Mouse (Mus musculus): Measurements from ENCODE around the gene Chmp2a. TPM values are rescaled to one million over a fixed set of nuclear protein-coding genes. Genes with fewer than 3 reads are reported as not detected.

The Chmp2a gene
- polyA plus RNA-seq, 1 experiment from 2014 or later, result 93.8 TPM

DNA sequence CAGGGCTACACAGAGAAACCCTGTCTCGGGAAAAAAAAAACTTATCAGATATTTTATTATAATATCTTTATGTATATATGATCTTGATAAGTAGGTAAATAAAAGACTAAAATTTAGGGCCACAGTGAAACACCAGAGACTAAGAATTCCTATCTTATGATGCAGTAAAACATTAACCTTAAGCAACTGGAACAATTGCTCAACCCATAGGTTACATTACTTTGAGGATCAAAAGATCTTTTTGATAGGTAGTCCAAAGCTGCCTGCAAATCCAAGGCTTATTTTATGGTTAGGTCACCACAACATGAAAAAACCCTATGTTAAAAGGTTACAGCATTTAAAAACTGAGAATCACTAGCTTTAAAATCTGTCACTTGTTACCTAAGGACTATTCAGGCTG lies 33.0 kb downstream of the Chmp2a start:
- no peak overlapping the region for H3K27ac ChIP-seq (replicated peaks; ENCODE audit: low read depth, low read length)
- WGBS, result 85% methylated on average over 1 of the region's 1 CpGs
- no peaks in the 10 kb centered on the region for H3K9me3 ChIP-seq (ENCODE audit: control insufficient read depth, low read length)
- ATAC-seq (ENCODE audit: insufficient number of reproducible peaks, low FRiP score, low TSS enrichment, low read depth) (no peak), DNase-seq (ENCODE audit: low spot score) (no peak)
- no peak overlapping the region for H3K4me2 ChIP-seq (ENCODE audit: low read depth, severe bottlenecking)
- no peaks in the 10 kb centered on the region for H3K4me1 ChIP-seq (ENCODE audit: control insufficient read depth, insufficient read depth, low read length)
- no peak overlapping the region for H3K9ac ChIP-seq (ENCODE audit: low read length)
- no peaks in the 10 kb centered on the region for H3K27me3 ChIP-seq (ENCODE audit: control insufficient read depth, insufficient read depth, low read length)
- H3K36me3 ChIP-seq (ENCODE audit: control insufficient read depth, insufficient read depth, low read length), result no peaks in the 10 kb centered on the region; the same call in none of the 2 replicates
- H3K4me3 ChIP-seq (ENCODE audit: low read depth, low read length), result no peak overlapping the region

DNA sequence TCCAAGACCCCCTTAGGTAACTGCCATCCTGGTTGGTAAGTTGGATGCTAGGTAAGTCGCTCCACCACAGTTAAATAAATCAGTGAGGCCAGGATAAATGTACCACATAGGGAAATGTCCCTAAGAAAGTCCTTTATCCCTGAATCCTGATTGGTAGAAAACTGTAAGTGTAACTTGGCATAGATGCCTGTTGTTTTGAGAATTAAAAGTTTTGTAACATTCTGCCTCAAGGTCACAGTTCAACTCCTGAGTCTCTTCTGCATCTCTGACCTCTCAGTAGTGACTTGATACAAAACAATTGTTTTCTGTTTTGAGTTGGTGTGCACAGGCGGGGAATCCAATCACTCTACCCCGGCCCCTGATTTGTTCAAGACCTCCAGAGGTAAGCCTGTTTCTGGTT lies 35.8 kb downstream of the Chmp2a start, which contains the start of gene Trim28:
Gene Trim28 (plus strand): TSS at position 264 of the 400 bp plus-strand sequence.
- ATAC-seq (ENCODE audit: insufficient number of reproducible peaks, low FRiP score, low TSS enrichment, low read depth) (no peak), DNase-seq (ENCODE audit: low spot score) (no peak)
- WGBS, result 85% methylated on average over 3 of the region's 3 CpGs
- Histone ChIP-seq H3K4me1 (ENCODE audit: control insufficient read depth, insufficient read depth, low read length) (no peaks in the 10 kb centered on the region), H3K36me3 (ENCODE audit: control insufficient read depth, insufficient read depth, low read length) (no peaks in the 10 kb centered on the region; the same call in 1 of the 2 replicates), H3K4me3 (ENCODE audit: low read depth, low read length) (no peak within 1 kb of the TSS), H3K27me3 (ENCODE audit: control insufficient read depth, insufficient read depth, low read length) (no peaks in the 10 kb centered on the region), H3K27ac (replicated peaks; ENCODE audit: low read depth, low read length) (no peak within 1 kb of the TSS), H3K4me2 (ENCODE audit: low read depth, severe bottlenecking) (no peak within 1 kb of the TSS), H3K9ac (ENCODE audit: low read length) (no peak within 1 kb of the TSS), H3K9me3 (ENCODE audit: control insufficient read depth, low read length) (no peaks in the 10 kb centered on the region)

DNA sequence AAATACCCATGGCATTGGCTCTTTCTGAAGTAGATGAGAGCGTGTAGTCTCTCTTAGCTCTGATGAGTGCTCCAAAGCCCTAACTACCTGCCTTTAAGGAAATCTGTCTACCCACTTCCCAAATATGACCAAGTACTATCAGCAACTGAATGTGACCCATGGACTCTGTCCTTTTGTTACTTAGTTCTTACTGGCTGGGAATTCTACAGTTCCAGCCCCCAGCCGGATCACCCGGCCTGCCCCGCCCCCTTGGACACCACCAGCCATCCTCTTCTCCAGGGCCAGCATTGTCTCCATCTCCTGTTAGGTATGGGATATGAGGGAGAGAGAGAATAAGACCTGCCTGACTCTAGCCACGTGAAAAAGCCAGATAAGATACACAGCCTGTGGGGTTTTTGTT lies 36.6 kb downstream of the Chmp2a start, which contains the start of gene Slc27a5:
Gene Slc27a5 (minus strand): TSS at position 140 of the 400 bp plus-strand sequence.
- H3K36me3 ChIP-seq (ENCODE audit: control insufficient read depth, insufficient read depth, low read length), result no peaks in the 10 kb centered on the region
- no peak for ATAC-seq (ENCODE audit: insufficient number of reproducible peaks, low FRiP score, low TSS enrichment, low read depth)
- no peaks in the 10 kb centered on the region for H3K4me1 ChIP-seq (ENCODE audit: control insufficient read depth, insufficient read depth, low read length)
- H3K9ac ChIP-seq (ENCODE audit: low read length), result no peak within 1 kb of the TSS
- no peak within 1 kb of the TSS for H3K27ac ChIP-seq (replicated peaks; ENCODE audit: low read depth, low read length)
- H3K4me3 ChIP-seq (ENCODE audit: low read depth, low read length), result no peak within 1 kb of the TSS
- H3K9me3 ChIP-seq (ENCODE audit: control insufficient read depth, low read length), result no peaks in the 10 kb centered on the region
- H3K4me2 ChIP-seq (ENCODE audit: low read depth, severe bottlenecking), result no peak within 1 kb of the TSS
- WGBS, result 86% methylated on average over 5 of the region's 5 CpGs
- no peaks in the 10 kb centered on the region for H3K27me3 ChIP-seq (ENCODE audit: control insufficient read depth, insufficient read depth, low read length)
- no peak for DNase-seq (ENCODE audit: low spot score)

GRCm38 (mm10) chr7:12997230-12997629 lies 37.4 kb downstream of the Chmp2a start:
- Histone ChIP-seq H3K9me3 (ENCODE audit: control insufficient read depth, low read length) (no peaks in the 10 kb centered on the region), H3K4me3 (ENCODE audit: low read depth, low read length) (no peak overlapping the region), H3K9ac (ENCODE audit: low read length) (no peak overlapping the region), H3K4me1 (ENCODE audit: control insufficient read depth, insufficient read depth, low read length) (no peaks in the 10 kb centered on the region), H3K4me2 (ENCODE audit: low read depth, severe bottlenecking) (no peak overlapping the region), H3K27ac (replicated peaks; ENCODE audit: low read depth, low read length) (no peak overlapping the region), H3K36me3 (ENCODE audit: control insufficient read depth, insufficient read depth, low read length) (no peaks in the 10 kb centered on the region), H3K27me3 (ENCODE audit: control insufficient read depth, insufficient read depth, low read length) (no peaks in the 10 kb centered on the region)
- 66% methylated on average over 5 of the region's 5 CpGs for WGBS
- ATAC-seq (ENCODE audit: insufficient number of reproducible peaks, low FRiP score, low TSS enrichment, low read depth) (no peak), DNase-seq (ENCODE audit: low spot score) (no peak)

DNA sequence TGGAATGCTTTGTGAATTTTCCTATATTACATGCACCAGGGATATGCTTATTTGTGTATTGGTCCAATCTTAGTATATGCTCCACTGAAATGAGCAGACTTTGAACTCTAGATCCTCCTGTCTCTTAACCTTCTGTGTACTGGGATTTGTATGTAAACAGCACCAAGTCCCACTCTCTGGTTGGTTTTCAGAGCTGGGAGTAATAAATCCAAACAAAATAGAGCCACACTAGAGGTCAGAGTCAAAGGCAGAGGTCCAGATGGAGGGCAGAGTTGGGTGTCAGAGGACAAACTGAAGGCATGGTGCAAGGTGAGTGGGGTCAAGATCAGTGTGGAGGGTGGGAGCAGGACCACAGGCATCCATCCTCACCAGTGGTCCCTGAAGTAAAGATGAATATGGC lies 38.7 kb downstream of the Chmp2a start:
- DNase-seq (ENCODE audit: low spot score) (no peak), ATAC-seq (ENCODE audit: insufficient number of reproducible peaks, low FRiP score, low TSS enrichment, low read depth) (no peak)
- no peak overlapping the region for H3K9ac ChIP-seq (ENCODE audit: low read length)
- no peaks in the 10 kb centered on the region for H3K4me1 ChIP-seq (ENCODE audit: control insufficient read depth, insufficient read depth, low read length)
- H3K27ac ChIP-seq (replicated peaks; ENCODE audit: low read depth, low read length), result no peak overlapping the region
- no peak overlapping the region for H3K4me2 ChIP-seq (ENCODE audit: low read depth, severe bottlenecking)
- H3K27me3 ChIP-seq (ENCODE audit: control insufficient read depth, insufficient read depth, low read length), result no peaks in the 10 kb centered on the region
- no peak overlapping the region for H3K4me3 ChIP-seq (ENCODE audit: low read depth, low read length)
- H3K9me3 ChIP-seq (ENCODE audit: control insufficient read depth, low read length), result no peaks in the 10 kb centered on the region
- no peaks in the 10 kb centered on the region for H3K36me3 ChIP-seq (ENCODE audit: control insufficient read depth, insufficient read depth, low read length)

DNA sequence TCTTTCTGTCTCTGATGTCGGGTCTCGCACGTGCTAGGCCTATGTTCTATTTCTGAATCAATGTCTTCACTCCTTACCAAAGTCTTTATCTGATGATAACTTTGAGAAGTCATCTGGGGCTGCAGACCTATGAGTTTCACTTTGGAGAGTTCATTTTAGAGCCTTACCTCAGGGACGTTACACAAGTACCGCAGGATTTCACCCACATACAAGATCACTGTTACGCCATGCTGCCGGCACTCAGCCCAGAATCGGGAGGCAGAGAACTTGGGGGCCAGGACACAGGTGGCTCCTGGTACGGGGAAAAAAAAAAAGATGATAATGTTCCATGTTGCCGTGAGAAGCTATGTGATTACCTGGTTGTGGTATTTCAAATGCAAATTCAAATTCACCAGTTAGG lies 41.5 kb downstream of the Chmp2a start:
- 88% methylated on average over 10 of the region's 10 CpGs for WGBS
- H3K9me3 ChIP-seq (ENCODE audit: control insufficient read depth, low read length), result no peaks in the 10 kb centered on the region

GRCm38 (mm10) chr7:12992222-12992621 lies 42.4 kb downstream of the Chmp2a start:
- no peak for ATAC-seq (ENCODE audit: insufficient number of reproducible peaks, low FRiP score, low TSS enrichment, low read depth)
- 7% methylated on average over 3 of the region's 3 CpGs for WGBS
- Histone ChIP-seq H3K4me2 (ENCODE audit: low read depth, severe bottlenecking) (no peak overlapping the region), H3K4me3 (ENCODE audit: low read depth, low read length) (no peak overlapping the region), H3K36me3 (ENCODE audit: control insufficient read depth, insufficient read depth, low read length) (no peaks in the 10 kb centered on the region), H3K4me1 (ENCODE audit: control insufficient read depth, insufficient read depth, low read length) (no peaks in the 10 kb centered on the region), H3K9me3 (ENCODE audit: control insufficient read depth, low read length) (no peaks in the 10 kb centered on the region), H3K27me3 (ENCODE audit: control insufficient read depth, insufficient read depth, low read length) (no peaks in the 10 kb centered on the region), H3K27ac (replicated peaks; ENCODE audit: low read depth, low read length) (no peak overlapping the region), H3K9ac (ENCODE audit: low read length) (no peak overlapping the region)
- no peak for DNase-seq (ENCODE audit: low spot score)

More for the DNA sequence above, 41.5 kb downstream of the Chmp2a start:
- Histone ChIP-seq H3K27me3 (ENCODE audit: control insufficient read depth, insufficient read depth, low read length) (no peaks in the 10 kb centered on the region), H3K36me3 (ENCODE audit: control insufficient read depth, insufficient read depth, low read length) (no peaks in the 10 kb centered on the region), H3K4me3 (ENCODE audit: low read depth, low read length) (no peak overlapping the region), H3K27ac (replicated peaks; ENCODE audit: low read depth, low read length) (no peak overlapping the region), H3K4me2 (ENCODE audit: low read depth, severe bottlenecking) (no peak overlapping the region), H3K9ac (ENCODE audit: low read length) (no peak overlapping the region), H3K4me1 (ENCODE audit: control insufficient read depth, insufficient read depth, low read length) (no peaks in the 10 kb centered on the region)
- ATAC-seq (ENCODE audit: insufficient number of reproducible peaks, low FRiP score, low TSS enrichment, low read depth) (no peak), DNase-seq (ENCODE audit: low spot score) (no peak)

- no peaks in the 10 kb centered on the region for H3K4me1 ChIP-seq (ENCODE audit: control insufficient read depth, insufficient read depth, low read length)
- no peaks in the 10 kb centered on the region for H3K9me3 ChIP-seq (ENCODE audit: control insufficient read depth, low read length)
- no peak overlapping the region for H3K4me3 ChIP-seq (ENCODE audit: low read depth, low read length)
- no peak for ATAC-seq (ENCODE audit: insufficient number of reproducible peaks, low FRiP score, low TSS enrichment, low read depth)
- no peak for DNase-seq (ENCODE audit: low spot score)
- no peak overlapping the region for H3K27ac ChIP-seq (replicated peaks; ENCODE audit: low read depth, low read length)
- H3K27me3 ChIP-seq (ENCODE audit: control insufficient read depth, insufficient read depth, low read length), result no peaks in the 10 kb centered on the region
- H3K4me2 ChIP-seq (ENCODE audit: low read depth, severe bottlenecking), result no peak overlapping the region
- H3K36me3 ChIP-seq (ENCODE audit: control insufficient read depth, insufficient read depth, low read length), result no peaks in the 10 kb centered on the region
- no peak overlapping the region for H3K9ac ChIP-seq (ENCODE audit: low read length)
- WGBS, result 84% methylated on average over 8 of the region's 8 CpGs
These were observed 47.0 kb downstream of the Chmp2a start for GRCm38 (mm10) chr7:12987409-12988189.

GRCm38 (mm10) chr7:12986906-12987305 lies 47.7 kb downstream of the Chmp2a start:
- Histone ChIP-seq H3K4me1 (ENCODE audit: control insufficient read depth, insufficient read depth, low read length) (no peaks in the 10 kb centered on the region), H3K36me3 (ENCODE audit: control insufficient read depth, insufficient read depth, low read length) (no peaks in the 10 kb centered on the region), H3K9ac (ENCODE audit: low read length) (no peak overlapping the region), H3K4me2 (ENCODE audit: low read depth, severe bottlenecking) (no peak overlapping the region), H3K4me3 (ENCODE audit: low read depth, low read length) (no peak overlapping the region), H3K27ac (replicated peaks; ENCODE audit: low read depth, low read length) (no peak overlapping the region), H3K27me3 (ENCODE audit: control insufficient read depth, insufficient read depth, low read length) (no peaks in the 10 kb centered on the region), H3K9me3 (ENCODE audit: control insufficient read depth, low read length) (no peaks in the 10 kb centered on the region)
- DNase-seq (ENCODE audit: low spot score), result no peak
- no peak for ATAC-seq (ENCODE audit: insufficient number of reproducible peaks, low FRiP score, low TSS enrichment, low read depth)
- WGBS, result 85% methylated on average over 8 of the region's 8 CpGs

Data from limb, embryonic 11.5 days (tissue).